15 mouse cellular contexts compared by ENCODE assay signal in the genomic region with DNA sequence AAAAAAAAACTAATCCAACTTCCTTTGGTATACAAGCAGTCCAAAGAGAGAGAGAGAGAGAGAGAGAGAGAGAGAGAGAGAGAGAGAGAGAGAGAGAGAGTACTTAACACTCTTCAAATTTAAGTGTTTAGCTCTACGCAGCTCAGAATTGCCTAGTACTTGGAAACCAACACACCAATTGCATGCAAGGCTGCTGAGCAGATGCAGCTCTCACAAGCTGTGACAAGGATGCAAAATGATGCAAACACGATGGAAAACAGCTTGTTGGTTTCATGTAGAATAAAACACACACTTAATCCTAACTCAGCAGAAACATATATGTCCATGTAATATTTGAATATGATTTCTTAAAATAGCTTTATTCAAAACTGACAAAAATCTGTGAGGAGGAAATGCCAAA.
"Had no signal": no experiment of that assay in that cellular context is flagged by ENCODE, and none has a peak within 500 bp of the region (broad histone marks: within the 10 kb centered on the region; RNA-seq: fewer than 3 reads in every experiment).

No protein-coding gene starts in this region.

- H3K9ac ChIP-seq: neural tube, embryonic 15.5 days; stomach, embryonic 15.5 days had no signal

- DNase-seq: retina, postnatal 1 day; right cerebral cortex, adult 18-20 months; right cerebral cortex, postnatal 14 days; right cerebral cortex, postnatal 25 days; right cerebral cortex, postnatal 4 days; spleen, adult 18-20 months; thymus, adult 18-20 months; thymus, adult 2 months; thymus, postnatal 14 days; thymus, postnatal 25 days; thymus, postnatal 36 days; thymus, postnatal 4 days had no signal

- H3K4me2 ChIP-seq: neural tube, embryonic 15.5 days; stomach, embryonic 15.5 days had no signal

- H3K4me3 ChIP-seq: neural tube, embryonic 15.5 days; stomach, embryonic 15.5 days had no signal

- H3K36me3 ChIP-seq: neural tube, embryonic 15.5 days; stomach, embryonic 15.5 days had no signal

- H3K27me3 ChIP-seq: neural tube, embryonic 15.5 days; stomach, embryonic 15.5 days had no signal

- H3K9me3 ChIP-seq: neural tube, embryonic 15.5 days; stomach, embryonic 15.5 days had no signal

- H3K27ac ChIP-seq: neural tube, embryonic 15.5 days; stomach, embryonic 15.5 days; stomach, postnatal 0 days had no signal

- H3K4me1 ChIP-seq: neural tube, embryonic 15.5 days; stomach, embryonic 15.5 days had no signal
